Mouse (Mus musculus): Measurements from ENCODE around the gene Rtn2. TPM values are rescaled to one million over a fixed set of nuclear protein-coding genes. Genes with fewer than 3 reads are reported as not detected.

Gene Rtn2
- polyA plus RNA-seq, 2 experiments from 2014 or later = not detected

DNA sequence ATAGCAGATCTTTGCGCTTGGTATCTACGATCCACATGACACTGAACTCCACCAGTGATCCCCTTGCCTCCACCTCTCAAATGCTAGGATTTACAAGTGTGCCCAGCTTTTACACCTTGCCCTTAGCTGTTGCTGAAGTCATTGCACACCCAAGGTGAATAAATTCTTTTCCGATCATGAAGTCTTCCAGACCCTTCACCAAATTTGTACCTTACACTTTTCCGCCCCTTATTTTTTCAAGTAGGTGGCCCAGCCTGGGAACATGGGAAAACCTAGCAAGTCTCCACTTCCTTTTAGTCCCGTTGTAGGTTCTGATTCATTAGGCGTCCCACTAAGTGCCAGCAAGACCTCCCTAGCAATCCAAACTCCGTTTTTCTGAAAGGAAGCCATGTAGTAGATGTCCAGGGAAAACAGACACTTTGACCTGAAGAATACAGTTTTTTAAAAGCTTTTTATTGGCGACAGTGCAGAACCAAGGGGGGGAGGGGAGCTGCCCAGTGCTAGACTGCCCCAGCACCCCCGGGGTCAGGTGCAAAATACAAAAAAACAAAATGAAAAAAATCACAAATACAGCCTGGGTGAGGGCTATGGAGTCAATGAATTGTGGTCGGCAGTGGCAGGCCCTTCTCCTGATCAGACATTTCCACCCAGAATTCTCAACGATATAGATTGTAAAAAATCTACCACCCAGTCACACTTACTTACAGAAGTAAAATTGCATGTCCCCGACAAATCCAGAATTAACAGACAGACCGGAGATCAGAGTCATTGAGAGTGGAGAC, 20.0 kb downstream of the Rtn2 start:
- no peak for ATAC-seq

DNA sequence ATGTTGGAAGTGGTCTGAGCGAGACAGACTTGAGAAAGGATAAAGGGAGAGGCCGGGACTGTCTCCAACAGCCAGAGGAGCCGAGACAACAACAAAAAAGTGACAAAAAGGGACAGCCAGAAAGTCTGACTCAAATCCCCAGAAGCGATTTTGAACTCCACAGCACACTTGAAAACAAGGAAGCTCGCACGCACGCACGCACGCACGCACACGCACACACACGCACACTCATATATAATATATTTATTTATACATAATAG, 20.6 kb downstream of the Rtn2 start:
- no peak for ATAC-seq

DNA sequence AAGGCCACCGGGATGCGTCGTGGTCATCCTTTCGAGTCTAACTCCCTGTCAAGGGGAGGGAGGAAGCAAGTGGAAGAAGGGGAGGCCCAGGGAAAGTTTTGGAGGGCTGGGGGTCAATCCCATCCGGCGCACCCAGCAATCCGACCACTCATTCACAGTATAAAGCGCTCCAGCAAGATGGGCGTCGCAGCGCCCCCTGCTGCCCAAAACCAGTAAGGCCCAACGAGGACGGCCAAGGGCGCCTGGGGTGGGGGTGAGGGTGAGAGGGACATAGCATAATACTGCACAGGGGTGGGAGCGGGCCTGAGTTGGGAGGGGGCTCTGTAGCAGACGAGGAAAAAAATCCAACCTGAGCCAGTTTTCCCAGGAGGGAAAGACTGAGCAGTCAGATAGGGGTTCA, 21.3 kb downstream of the Rtn2 start:
- ATAC-seq = peak; percentile 28

DNA sequence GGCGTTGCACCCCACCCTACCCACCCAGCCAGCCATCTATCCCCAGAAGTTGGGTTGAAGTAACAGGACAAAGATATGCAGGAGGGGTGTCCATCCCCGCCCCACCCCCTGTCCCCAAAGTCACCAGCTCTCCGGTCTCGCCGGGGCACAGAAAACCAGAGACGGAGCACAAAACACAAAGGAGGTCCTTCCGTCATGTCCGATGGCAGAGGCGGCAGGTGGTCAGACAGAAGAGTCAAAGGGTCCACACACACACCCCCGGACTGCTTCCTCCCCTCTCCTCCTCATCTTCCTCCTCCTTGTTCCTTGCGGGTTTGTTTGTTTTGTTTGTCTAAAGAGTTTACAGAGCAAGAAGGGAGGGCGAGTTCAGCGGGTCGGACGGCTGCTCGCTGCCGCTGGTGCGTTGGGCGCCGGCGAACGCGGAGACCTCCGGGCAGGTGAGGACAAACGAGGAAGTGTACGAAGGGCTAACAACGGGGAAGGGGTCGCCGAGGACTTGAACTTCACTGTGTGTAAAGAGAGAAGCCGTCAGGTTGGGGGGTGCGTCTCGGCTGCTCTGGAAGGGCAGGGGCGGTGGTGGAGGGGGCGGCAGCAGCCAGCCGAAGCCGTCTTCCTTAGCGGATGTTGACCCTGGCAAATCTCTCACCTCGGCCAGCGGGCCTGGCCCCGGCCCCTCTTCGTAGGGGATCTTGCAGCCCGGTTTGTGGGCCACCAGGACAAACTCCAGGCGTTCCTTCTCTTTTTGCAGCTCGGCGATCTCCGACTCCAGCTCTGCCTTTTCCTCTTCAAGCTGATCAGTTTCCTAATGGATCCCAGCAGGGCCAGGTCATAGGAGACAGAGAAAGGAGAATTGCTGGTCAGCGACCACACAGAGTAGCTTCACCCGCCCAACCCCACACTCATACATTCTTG, 22.3 kb downstream of the Rtn2 start:
- ATAC-seq = no peak

DNA sequence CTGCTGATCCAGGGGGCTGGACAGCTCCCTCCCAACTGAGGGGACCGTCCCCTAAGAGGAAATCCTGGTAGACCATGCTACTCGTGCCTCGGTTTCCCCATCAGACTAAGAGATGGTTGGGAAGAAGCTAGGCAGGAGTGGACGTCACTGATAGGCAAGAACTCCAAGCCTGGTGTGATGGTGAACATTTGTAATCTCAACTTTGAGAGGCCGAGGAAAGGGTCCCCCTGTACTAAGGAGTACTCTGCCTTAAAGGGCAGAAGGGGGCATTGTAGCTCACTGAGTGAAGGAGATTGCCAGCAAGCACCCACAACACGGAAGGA, 22.9 kb downstream of the Rtn2 start:
- ATAC-seq = no peak

DNA sequence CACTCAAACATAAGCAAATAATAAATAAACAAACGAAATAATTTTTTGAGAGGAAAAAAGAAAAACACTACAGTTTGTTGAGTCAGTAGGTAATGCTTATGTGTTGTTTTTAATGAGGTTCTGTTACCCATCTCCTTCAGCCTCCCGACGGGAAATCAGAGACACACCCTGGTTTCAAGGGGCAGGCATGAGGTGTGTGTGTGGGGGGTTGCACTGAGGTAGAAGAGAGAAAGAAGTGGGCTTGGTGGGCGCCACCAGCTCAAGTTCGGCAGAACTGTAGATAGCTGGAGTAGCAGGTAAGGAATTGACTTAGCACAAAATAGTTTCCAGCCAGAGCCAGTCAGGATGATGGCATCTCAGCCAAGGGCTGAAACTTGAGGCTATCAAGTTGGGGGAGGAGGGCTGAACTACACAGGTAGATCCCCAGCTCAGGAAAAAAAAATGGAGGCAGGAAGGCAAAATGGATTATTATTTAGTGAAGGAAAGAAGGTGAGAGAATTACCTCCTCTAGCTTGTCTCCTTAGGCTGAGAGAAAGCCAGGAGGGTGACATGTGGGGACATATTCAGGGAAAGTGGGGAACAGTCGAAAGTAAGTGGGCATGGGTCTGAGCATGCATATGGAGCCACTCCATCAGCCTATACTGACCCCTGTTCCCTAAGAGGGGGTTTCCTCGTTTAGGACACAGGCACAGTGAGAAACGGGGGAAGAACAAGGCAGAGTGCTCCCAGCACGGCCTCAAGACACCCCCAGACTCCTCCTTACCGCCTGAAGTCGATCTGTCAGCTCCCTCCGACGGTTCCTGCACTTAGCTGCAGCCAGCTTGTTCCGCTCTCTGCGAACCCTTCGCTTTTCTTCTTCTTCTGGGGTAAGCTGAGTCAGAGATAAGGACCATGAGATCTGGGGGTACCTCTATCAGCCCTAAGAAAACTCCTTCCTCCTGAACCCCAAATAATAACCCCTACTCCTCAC, 23.7 kb downstream of the Rtn2 start:
- ATAC-seq = no peak

DNA sequence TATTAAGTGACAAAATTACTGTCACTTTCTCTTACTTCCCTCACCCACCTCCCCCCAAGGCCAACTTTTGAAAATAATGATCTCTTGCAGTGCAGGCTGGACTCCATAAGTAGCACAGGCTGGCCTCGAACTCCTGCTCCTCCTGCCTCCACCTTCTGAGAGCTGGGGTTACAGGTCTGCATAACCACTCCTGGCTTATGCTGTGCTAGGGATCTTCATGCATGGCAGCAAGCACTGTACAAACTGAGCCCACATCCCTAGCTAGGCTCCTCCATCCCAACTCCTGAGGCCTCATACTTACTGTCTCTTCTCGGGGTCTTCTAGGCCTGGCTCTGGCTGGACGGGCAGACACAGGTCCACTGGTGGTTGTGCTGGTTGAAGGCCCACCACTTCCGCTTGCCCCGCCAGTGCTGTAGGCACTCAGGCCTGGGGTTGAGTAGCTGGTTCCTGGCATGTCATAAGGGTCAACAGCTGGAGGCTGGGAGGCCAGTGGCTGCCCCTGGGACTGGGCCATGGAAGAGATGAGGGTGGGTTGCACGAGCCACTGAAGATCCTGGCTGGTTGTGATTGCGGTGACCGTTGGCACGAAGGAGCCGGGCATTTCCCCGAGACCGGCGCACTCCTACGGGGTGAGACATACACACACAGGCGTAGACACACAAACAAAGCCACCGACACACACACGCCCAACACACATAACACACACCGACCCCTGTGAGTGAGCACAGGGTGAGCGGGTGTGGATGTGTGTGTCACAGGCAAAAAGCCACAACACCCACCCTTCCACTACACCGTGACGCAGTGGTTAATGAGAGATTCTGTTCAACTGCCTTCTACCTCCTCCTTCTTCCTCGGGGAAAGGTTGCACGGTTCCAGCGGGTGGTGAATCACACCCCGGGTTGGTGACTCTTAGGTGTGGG, 24.7 kb downstream of the Rtn2 start:
- no peak for ATAC-seq

DNA sequence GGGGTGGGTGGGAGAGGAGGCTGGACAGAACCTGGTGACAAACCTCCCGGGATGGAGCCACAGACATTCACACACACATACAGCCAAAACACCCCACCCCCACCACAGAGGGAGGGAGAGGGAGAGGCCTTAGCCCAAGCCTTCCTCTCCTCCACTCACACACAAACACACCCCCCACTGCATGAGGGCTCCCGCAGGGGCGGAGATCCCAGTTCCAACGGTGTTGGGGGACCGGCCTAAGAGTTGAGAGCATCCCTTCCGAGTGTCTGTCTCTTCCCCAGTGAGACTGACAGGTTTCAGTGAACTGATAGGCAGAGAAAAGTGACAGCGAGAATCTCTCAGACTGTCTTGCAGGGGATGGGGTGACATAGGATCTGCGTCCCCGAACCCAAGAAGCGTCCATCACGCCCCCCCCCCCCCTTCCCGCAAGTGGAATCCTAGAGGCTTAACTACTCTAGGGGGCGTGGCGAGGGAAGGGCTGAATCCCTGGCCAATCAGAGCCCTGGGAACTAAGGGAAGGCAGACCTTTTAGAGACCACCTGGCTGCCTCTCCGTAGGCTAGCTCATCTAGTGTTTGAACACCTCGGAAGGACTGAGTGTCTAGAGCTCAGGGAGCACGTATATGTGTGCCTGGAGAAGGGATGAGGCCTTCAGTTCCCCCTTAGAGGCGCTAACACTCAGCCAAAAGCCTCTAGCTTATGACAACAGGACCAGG, 25.5 kb downstream of the Rtn2 start:
- peak; percentile 25 for ATAC-seq

DNA sequence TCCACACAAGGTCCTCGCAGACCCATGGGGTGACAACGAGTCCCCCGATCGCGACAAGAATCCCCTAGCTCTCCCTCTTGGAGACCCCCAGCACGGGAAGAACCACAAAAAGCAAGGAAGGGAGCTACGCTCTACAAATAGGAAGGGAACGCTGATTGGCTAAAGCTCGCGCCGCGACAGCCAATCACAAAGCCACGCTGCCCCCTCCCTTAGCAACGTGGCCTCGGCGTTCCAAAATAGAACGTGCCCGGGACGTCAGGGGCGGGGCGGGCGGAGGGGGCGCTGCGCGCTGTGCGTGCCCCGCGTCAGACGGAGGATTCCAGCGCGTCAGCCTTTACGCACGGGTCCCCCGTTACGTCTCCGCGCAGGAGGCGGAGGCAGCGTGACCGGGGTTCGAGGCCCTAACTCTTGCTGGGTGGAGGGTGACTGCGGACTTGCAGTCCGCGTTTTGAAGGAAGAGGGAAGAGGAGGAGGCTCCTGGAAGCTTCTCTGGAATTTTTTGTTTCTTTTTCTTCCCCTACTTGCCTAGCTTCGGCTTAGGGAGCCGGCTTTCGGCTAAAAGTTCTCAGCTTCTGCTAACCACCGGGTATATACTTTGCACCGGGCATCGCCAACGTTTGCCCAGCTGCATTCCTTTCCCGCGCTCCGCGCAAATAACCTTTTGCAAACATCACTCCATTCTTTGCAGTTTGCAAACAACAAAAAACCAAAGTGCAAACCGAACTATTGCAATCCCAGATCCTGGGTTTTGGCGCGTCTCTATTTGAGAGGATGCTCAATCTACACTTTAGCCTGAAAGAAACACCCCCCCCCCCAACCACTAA, 26.2 kb downstream of the Rtn2 start:
- peak; percentile 77 for ATAC-seq

DNA sequence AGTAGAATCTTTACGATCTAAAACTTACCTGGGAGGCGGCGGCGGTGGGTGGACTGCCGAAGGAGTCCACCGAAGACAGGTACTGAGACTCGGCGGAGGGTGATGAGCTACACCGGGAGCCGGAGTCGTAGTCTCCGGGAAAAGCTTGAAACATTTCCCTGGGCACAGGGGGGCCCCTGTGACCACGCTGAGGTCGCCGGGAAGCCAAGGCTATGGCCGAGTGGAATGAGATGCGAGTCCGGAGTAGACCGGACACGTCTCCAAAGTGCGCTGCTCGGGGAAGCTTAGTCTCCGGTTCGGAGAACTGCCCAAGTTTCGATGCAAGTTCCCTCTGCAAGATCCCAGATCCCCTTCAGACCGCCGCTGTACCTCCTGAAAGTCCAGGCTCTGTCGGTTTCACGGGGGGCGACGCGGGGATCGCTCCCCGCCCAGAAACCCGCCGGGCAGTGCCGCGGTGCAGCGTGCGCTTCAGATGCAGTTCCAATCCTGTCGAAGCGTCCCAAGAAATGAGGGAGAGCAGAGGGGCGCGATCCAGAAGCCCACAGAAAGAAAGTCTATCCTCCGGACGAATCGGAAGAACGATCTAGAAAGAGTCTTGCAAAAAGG, 27.0 kb downstream of the Rtn2 start:
- no peak for ATAC-seq

DNA sequence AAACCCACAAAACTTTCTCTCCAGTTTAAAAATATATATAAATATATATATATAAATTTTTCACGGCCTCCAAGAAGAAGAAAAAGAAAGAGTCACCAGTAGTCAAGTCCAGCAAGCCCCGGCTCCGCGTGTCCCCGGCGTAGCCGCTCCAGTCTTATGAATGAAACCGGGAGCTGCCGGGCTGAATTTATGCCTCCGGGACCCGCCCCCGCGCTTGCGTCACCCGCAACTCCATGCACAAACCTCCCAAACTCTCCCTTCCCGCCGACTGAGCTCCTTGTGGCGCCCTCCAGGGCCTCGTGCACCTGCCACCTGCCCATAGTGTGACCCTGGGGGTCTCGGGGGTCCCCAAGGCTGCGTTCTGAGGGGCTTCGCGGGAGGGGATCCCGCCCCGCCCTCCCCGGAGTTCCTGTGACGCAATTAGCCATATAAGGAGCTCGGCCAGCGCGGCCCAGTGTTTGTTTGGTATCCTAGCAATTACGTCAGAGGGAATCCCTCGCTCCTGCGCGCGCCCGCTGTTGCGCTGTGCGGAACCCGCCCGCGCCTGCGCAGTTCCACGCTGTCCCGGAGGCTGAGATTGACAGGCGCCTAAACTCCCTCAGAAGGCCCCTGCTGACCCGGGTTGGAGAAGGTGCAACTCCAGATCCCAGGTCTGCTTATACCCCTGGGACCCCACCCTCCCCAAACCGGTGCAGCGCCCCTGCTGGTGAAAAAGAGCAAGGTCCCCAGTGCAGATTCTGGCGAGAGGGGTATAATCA, 27.6 kb downstream of the Rtn2 start, which contains the start of gene Fosb:
Fosb (minus strand) TSS at position 168 of the 758 bp plus-strand sequence.
- ATAC-seq = peak; percentile 75

DNA sequence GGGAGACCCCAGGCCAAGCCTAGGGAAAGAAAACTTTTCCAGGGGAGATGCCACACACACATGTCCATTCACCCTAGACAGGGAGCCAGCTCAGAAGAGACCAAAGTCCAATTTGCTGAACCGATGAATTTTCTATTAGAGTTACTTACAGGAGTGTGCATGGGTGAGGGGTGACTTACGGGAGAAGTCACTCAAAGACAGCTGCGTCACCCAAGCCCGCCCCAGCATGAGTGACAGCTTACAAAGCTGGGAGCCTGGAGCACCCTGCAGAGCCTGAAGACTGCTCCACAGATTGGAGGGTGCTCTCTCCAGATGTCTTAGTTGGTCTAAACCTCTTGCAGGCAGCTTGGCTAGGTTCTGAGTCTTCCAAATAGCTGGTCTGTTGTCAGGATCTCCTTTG, 29.6 kb downstream of the Rtn2 start:
- no peak for ATAC-seq

DNA sequence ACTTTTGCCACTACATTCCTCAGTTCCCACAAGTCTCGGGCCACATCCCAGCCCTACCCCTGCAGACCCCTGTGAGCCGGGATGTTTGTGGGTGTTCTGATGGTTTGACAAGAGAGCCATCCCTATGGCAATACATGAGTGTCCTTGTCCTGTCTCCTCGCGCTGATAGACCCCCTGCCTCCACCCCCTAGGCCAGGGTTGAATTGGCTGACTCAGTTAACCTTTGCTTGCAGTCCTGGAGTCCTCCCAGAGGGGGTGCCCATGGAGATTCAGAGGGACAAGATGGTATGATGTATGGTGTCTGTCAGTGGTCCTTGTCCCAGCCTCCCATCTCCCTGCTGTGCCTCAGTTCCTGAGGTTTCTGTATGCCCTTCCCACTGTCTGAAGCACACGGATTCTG, 31.6 kb downstream of the Rtn2 start:
- no peak for ATAC-seq

DNA sequence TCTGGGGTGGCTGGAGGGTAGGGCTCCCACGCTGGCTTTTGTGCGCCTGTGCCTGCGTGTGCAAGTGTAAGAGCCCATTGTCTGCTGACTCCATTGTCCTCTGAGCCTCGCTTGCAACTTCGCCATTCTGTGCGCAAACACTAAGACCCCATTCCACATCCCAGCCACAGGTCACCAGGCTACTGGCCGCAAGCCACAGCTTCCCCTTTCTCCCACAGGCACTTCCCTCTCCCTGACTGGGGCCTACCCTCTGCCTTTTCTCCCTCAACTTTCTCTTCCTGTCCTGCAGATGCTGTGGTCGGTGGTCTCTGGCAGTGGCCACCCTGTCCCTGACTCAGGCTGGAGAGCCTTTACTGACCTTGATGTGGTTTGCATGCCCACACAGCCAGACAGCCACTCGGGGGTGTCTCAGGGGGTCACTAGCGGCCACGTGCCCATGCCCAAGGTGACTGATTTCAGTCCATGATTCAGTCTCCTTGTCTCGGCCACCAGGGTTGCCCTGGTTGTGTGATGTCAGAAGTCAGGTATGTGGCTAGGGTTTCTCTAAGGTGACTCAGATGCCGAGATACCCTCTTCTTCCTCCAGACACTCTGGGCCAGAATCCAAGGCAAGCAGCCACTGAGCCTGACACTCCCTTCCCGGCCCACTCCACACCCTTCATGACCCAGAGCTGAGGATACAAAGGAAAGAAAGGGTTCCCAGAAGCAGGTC, 34.2 kb downstream of the Rtn2 start:
- ATAC-seq = no peak

DNA sequence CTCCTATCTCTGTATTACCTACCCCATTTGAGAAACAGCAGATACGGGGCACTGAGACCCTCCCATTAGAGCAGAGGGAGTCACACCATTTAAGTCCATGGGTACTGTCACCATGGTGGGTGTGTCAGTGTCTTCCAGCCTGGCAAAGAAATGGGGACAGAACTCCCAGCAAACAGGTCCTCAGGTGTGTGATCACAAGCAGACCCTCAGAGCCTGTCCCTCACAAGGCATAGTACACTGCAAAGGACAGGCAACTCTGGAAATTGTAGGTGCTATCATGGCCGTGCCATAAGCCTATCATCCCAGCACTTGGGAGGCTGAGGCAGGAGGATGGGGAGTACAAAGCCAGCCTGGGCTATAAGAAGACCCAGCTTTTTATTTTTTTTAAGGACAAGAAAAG, 35.8 kb downstream of the Rtn2 start:
- no peak for ATAC-seq

DNA sequence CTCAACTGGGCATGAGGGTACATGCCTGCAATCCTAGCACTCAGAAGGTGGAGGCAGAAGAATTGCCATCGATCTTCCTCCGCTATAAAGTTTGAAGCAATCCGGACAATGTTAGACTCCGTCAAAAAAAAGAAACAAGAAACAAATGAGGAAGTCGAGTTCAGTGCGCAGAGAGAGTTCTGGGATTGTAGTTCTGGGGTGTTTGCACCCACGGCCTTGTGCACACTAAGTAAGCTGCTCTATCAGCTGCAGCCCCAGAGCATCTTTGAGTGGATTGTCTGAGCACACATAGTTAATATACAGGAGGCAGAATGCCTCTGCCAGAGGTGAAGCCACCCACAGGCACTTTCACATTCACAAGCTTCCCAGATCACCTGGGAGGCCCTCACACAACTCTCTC, 36.3 kb downstream of the Rtn2 start:
- no peak for ATAC-seq

DNA sequence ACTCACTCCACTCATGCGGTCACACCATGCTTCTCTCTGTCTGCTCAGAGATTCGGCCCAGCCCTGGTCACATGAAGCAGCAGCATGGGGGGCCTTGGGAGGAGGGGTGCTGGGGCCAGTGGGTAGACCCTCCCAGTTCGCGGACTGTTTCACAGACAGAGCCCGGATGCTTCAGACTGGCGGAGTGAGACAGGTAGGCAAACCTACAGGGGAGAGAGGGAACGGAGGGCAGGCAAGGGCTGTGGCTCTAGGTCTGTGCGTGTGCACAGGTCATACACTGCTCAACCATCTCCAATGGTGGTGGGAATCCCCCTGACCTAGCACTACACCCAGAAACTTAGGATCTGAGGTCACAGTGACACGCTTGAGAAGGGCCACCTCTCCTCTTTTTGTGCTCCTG, 37.0 kb downstream of the Rtn2 start:
- peak; percentile 52 for ATAC-seq

DNA sequence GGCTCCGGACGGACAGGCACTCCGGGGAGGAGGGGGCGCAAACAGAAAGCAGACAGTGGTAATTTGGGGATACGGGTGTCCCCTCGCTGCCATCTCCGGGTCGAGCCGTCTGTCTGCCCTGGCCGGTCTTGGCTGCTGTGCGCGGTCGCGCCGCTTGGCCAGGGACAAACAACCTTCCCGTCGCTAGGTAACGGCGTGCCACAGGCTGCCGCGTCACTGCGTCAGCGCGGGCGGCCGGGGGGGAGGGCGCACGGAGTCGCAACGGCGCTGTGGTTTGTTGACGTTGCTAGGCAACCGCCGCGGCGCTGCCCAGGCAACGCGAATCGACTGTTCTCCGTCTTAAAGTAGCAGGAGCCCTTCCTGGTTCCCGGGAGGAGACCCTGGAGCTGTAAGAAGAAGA, 37.5 kb downstream of the Rtn2 start:
- peak; percentile 84 for ATAC-seq
